Mouse (Mus musculus): ENCODE results near the gene Acd. TPM values are rescaled to one million over a fixed set of nuclear protein-coding genes. Genes with fewer than 3 reads are reported as not detected.
A peak's percentile ranks its signal among the peaks of the same experiment; 100 is the strongest.

Acd gene
- polyA plus RNA-seq (2015; fragmentation: Nextera tagmentation; extraction: Ambion mirVana): 53.0 and 55.0 TPM in 2 replicates

DNA sequence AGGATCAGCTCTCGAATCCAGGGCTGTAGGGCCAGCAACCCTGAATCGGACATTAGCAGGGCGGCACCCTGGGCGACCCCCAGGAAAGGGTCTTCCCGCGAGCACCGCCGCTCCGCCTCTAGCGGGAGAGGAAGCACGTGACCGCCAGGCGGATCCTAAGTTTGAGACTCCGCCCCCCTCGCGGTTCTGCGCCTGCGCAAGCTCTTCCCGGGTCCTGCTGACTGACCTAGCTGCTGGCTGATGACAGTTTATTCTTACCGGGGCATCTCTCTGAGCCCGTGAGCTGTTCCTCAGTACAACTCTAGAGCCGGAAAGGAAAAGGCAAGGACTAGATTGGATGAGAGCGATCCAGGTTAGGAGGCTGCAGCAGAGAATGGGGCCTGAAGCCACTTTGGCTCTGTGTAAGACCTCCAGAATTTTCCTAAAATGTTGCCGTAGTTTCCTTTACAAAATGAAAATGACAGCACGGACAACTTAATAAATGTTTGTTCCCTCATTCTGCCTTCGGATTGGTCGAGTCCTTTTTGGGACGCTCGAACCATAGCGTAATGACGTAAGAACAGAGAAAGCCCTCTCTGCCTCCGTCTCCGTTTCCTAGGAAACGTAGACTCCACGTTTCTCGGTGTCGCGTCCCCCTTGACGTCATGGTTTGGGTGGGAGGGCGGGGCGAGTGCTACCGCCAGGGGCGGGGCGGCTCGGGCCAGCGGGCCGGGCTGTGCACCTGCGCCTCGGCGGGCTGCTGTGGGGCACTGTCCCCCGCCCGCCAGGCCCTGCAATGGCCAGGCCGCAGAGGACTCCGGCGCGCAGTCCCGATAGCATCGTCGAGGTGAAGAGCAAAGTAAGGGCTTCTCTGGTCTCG is at the start of gene Acd, which contains the start of gene Pard6a:
TSS of gene Acd (minus strand) at position 137 of the 859 bp plus-strand sequence.
TSS of gene Pard6a (plus strand) at position 183 of the 859 bp plus-strand sequence.
- peak within 1 kb of the TSS; percentile 95 for H3K4me2 ChIP-seq (ENCODE audit: low read depth, low read length)
- peak within 1 kb of the TSS; percentile 94 for H3K27ac ChIP-seq (ENCODE audit: low read length)
- peak; percentile 87 for ATAC-seq
- no peaks in the 10 kb centered on the region for H3K27me3 ChIP-seq (replicated peaks; ENCODE audit: control insufficient read depth, insufficient read depth, low read length)
- peak within 1 kb of the TSS; percentile 76 for H3K9ac ChIP-seq (ENCODE audit: low read depth, low read length)
- peak within 1 kb of the TSS; percentile 71 for H3K4me3 ChIP-seq (ENCODE audit: low read length)
- under 1% methylated on average over 60 of the region's 60 CpGs for WGBS
- H3K9me3 ChIP-seq (ENCODE audit: control insufficient read depth, low read length): no peaks in the 10 kb centered on the region
- 0 out of 2 replicates have a peak, but pooled peaks cover 4% of the 10 kb centered on the region for H3K36me3 ChIP-seq (ENCODE audit: control insufficient read depth, insufficient read depth, low read length)
- peaks cover 15% of the 10 kb centered on the region for H3K4me1 ChIP-seq (ENCODE audit: control insufficient read depth, insufficient read depth, low read length)

DNA sequence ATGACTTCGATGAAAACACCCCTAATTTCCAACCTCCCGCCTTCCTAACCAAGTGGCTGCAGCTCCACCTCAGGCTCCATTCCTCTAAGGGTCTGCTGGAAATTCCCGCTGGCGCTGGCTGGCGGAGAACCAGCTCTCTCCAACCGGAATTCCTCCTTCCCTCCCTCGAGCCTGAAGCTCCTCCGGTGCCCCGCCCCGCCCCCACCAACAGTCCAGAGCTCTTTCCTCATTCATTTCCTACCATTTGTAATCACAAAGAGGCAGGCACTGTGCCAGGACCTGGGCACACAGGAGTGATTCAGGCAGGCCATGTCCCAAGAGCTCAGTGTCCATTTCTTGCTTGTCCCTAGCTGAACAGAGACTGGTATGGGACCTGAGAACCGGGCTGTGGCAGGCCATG is 49.7 kb upstream of the Acd start:
- Histone ChIP-seq H3K4me1 (ENCODE audit: control insufficient read depth, insufficient read depth, low read length) (peaks cover 14% of the 10 kb centered on the region), H3K4me2 (ENCODE audit: low read depth, low read length) (0 out of 2 replicates have a peak overlapping the region, but pooled peaks have one; percentile 2), H3K4me3 (ENCODE audit: low read length) (no peak overlapping the region), H3K27me3 (replicated peaks; ENCODE audit: control insufficient read depth, insufficient read depth, low read length) (0 out of 2 replicates have a peak, but pooled peaks cover 3% of the 10 kb centered on the region), H3K27ac (ENCODE audit: low read length) (0 out of 2 replicates have a peak overlapping the region, but pooled peaks have one; percentile 12), H3K9me3 (ENCODE audit: control insufficient read depth, low read length) (no peaks in the 10 kb centered on the region), H3K9ac (ENCODE audit: low read depth, low read length) (no peak overlapping the region), H3K36me3 (ENCODE audit: control insufficient read depth, insufficient read depth, low read length) (no peaks in the 10 kb centered on the region)
- WGBS: 13% methylated on average over 11 of the region's 11 CpGs
- peak; percentile 61; the same call in 1 of the 2 replicates for ATAC-seq

DNA sequence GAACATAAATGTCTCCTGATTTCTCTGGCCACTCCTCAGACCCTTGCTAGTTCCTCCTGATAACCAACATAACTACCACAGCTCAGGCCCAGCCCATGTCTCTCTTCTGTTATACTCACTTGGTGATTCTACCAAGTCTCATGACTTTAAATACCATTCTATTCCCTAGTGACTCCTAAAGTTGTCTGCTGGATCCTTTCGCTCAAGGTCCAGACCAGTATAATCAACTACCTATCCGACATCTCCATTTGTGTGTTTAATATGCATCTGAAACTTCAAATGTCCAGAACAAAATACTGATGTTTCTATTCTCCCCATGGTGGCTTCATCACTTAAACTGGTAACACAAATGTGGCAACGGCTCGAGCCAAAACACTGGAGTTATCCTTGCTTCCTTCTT is 42.4 kb upstream of the Acd start:
- 82% methylated on average over 4 of the region's 4 CpGs for WGBS
- ATAC-seq: no peak
- Histone ChIP-seq H3K27me3 (replicated peaks; ENCODE audit: control insufficient read depth, insufficient read depth, low read length) (no peaks in the 10 kb centered on the region), H3K36me3 (ENCODE audit: control insufficient read depth, insufficient read depth, low read length) (no peaks in the 10 kb centered on the region), H3K4me1 (ENCODE audit: control insufficient read depth, insufficient read depth, low read length) (peaks cover 7% of the 10 kb centered on the region; the same call in 1 of the 2 replicates), H3K9me3 (ENCODE audit: control insufficient read depth, low read length) (no peaks in the 10 kb centered on the region), H3K27ac (ENCODE audit: low read length) (no peak overlapping the region), H3K9ac (ENCODE audit: low read depth, low read length) (no peak overlapping the region), H3K4me2 (ENCODE audit: low read depth, low read length) (no peak overlapping the region), H3K4me3 (ENCODE audit: low read length) (no peak overlapping the region)

DNA sequence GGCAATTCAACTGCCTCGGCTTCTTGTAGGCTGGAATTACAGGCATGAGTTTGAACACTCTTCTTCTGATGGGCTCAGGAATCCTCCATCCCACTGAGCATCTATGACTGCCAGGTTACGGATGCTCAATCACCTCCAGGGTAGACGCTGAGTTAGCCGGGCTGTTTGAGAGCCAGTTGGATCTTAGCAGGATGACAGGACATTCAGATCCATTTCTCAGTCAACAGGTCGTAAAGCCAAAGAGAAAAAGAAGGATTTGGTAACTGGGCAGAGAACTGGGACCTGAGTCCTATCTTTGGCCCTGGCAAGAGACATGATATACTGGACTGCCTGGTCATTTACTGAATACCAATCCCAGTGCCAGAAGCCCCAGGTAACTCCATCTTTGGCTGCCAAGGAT is 38.3 kb upstream of the Acd start:
- Histone ChIP-seq H3K4me3 (ENCODE audit: low read length) (no peak overlapping the region), H3K4me1 (ENCODE audit: control insufficient read depth, insufficient read depth, low read length) (peaks cover 5% of the 10 kb centered on the region; the same call in 1 of the 2 replicates), H3K36me3 (ENCODE audit: control insufficient read depth, insufficient read depth, low read length) (no peaks in the 10 kb centered on the region), H3K27ac (ENCODE audit: low read length) (no peak overlapping the region), H3K4me2 (ENCODE audit: low read depth, low read length) (no peak overlapping the region), H3K9me3 (ENCODE audit: control insufficient read depth, low read length) (no peaks in the 10 kb centered on the region), H3K27me3 (replicated peaks; ENCODE audit: control insufficient read depth, insufficient read depth, low read length) (no peaks in the 10 kb centered on the region), H3K9ac (ENCODE audit: low read depth, low read length) (no peak overlapping the region)
- ATAC-seq: no peak
- 89% methylated on average over 5 of the region's 5 CpGs for WGBS

DNA sequence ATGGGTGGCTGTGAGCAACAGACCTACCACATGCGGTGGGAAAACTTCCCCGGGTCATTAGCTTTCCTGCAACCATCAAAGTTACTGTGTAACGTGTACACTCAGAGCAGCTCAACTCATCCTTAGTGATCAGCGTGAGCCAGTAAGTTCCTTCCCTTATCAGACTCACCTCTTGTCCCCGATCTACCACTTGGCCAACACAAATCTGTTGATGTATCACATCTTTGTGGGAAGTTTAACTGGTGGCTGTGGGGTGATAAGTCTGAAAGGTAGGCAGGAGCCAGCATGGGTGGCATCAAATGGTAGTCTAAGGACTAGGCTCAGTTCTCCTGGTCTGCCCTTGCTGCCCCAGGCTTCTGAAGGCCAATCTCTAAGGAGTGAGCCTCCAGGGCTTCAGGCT is 31.3 kb upstream of the Acd start:
- no peaks in the 10 kb centered on the region for H3K27me3 ChIP-seq (replicated peaks; ENCODE audit: control insufficient read depth, insufficient read depth, low read length)
- no peak overlapping the region for H3K4me3 ChIP-seq (ENCODE audit: low read length)
- no peak for ATAC-seq
- H3K4me1 ChIP-seq (ENCODE audit: control insufficient read depth, insufficient read depth, low read length): no peaks in the 10 kb centered on the region
- H3K9ac ChIP-seq (ENCODE audit: low read depth, low read length): no peak overlapping the region
- no peaks in the 10 kb centered on the region for H3K9me3 ChIP-seq (ENCODE audit: control insufficient read depth, low read length)
- H3K27ac ChIP-seq (ENCODE audit: low read length): no peak overlapping the region
- no peaks in the 10 kb centered on the region for H3K36me3 ChIP-seq (ENCODE audit: control insufficient read depth, insufficient read depth, low read length)
- WGBS: 87% methylated on average over 5 of the region's 5 CpGs
- H3K4me2 ChIP-seq (ENCODE audit: low read depth, low read length): no peak overlapping the region

DNA sequence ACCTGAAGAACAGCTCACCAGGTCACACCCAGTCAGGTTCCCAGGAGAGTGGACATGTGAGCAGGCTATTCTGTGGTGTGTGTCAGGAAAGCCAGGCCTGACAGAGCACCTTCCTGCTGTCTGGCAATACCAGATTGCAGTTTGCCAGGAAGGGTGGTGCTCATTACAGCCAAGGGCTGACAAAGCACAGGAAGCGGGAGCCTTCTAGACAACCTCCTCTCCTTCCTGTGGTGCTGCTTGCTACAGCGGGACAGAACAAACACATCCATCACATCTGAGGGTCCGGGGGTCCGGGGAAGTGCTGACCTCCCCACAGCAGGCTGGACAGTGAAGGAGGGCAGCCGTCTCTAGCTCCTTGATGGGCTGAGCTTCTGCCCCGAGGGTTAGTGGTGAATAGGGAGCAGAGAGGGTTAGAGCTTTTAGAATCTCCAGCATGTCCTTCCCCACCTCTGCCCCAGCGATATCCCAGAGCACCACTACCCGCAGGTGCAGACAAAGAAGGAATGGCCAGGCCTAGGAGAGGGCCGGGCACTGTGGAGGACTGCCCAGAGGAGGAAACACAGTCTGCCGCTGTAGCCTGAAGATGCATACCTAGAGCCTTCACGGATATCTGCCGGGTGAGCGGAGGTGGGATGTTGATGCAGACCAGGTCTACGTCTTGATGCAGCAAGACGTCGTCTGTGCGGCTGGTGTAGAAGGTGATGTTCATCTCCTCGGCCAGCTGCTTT is 26.7 kb upstream of the Acd start:
- peak; percentile 63 for ATAC-seq
- H3K27me3 ChIP-seq (replicated peaks; ENCODE audit: control insufficient read depth, insufficient read depth, low read length): no peaks in the 10 kb centered on the region
- H3K36me3 ChIP-seq (ENCODE audit: control insufficient read depth, insufficient read depth, low read length): no peaks in the 10 kb centered on the region
- H3K27ac ChIP-seq (ENCODE audit: low read length): no peak overlapping the region
- no peaks in the 10 kb centered on the region for H3K9me3 ChIP-seq (ENCODE audit: control insufficient read depth, low read length)
- 82% methylated on average over 18 of the region's 18 CpGs for WGBS
- no peak overlapping the region for H3K4me2 ChIP-seq (ENCODE audit: low read depth, low read length)
- H3K4me1 ChIP-seq (ENCODE audit: control insufficient read depth, insufficient read depth, low read length): no peaks in the 10 kb centered on the region
- no peak overlapping the region for H3K4me3 ChIP-seq (ENCODE audit: low read length)
- no peak overlapping the region for H3K9ac ChIP-seq (ENCODE audit: low read depth, low read length)

DNA sequence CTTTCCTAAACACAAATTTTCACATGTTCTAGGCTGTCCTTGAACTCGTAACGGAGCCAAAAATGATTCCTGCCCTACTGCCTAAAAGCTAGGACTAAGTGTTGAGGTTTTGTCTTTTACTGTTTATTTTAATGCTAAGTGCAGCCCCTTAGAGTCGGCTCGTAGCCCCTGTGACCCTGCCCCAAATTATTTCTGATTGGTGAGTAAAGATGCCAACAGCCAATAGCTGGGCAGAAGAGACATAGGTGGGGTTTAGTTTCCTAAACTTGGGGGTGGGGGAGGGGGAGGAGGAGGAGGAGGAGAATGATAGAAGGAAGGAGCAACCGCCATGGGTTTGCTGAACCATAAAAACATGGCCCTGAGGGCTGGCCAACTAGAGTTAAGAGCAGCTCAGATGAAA is 24.8 kb upstream of the Acd start:
- Histone ChIP-seq H3K4me2 (ENCODE audit: low read depth, low read length) (no peak overlapping the region), H3K4me1 (ENCODE audit: control insufficient read depth, insufficient read depth, low read length) (no peaks in the 10 kb centered on the region), H3K9ac (ENCODE audit: low read depth, low read length) (no peak overlapping the region), H3K27me3 (replicated peaks; ENCODE audit: control insufficient read depth, insufficient read depth, low read length) (no peaks in the 10 kb centered on the region), H3K36me3 (ENCODE audit: control insufficient read depth, insufficient read depth, low read length) (no peaks in the 10 kb centered on the region), H3K9me3 (ENCODE audit: control insufficient read depth, low read length) (no peaks in the 10 kb centered on the region), H3K4me3 (ENCODE audit: low read length) (no peak overlapping the region), H3K27ac (ENCODE audit: low read length) (no peak overlapping the region)
- WGBS: 66% methylated on average over 5 of the region's 5 CpGs
- no peak for ATAC-seq

DNA sequence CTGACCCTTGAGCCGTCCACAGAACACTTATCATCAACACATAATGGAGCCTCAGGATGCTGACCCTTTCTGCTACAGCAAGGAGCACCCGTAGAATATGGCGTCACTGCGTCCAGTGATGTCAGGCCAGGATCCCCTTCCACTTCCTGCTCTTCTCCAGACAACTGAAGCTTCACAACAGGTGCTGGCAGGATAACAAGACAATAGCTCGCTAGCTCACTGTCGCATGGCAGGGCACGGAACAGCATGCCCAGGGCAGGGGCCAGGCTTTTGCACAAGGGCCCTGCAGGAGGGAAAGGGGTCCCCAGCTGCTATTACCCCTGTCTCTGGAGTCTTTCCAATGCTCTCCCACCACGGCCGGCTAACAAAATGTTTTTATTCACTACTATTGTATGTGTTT is 22.0 kb upstream of the Acd start:
- no peak overlapping the region for H3K9ac ChIP-seq (ENCODE audit: low read depth, low read length)
- no peaks in the 10 kb centered on the region for H3K9me3 ChIP-seq (ENCODE audit: control insufficient read depth, low read length)
- H3K27ac ChIP-seq (ENCODE audit: low read length): no peak overlapping the region
- H3K27me3 ChIP-seq (replicated peaks; ENCODE audit: control insufficient read depth, insufficient read depth, low read length): no peaks in the 10 kb centered on the region
- no peak for ATAC-seq
- H3K4me1 ChIP-seq (ENCODE audit: control insufficient read depth, insufficient read depth, low read length): no peaks in the 10 kb centered on the region
- WGBS: 90% methylated on average over 9 of the region's 9 CpGs
- H3K4me2 ChIP-seq (ENCODE audit: low read depth, low read length): no peak overlapping the region
- H3K4me3 ChIP-seq (ENCODE audit: low read length): no peak overlapping the region
- no peaks in the 10 kb centered on the region for H3K36me3 ChIP-seq (ENCODE audit: control insufficient read depth, insufficient read depth, low read length)

DNA sequence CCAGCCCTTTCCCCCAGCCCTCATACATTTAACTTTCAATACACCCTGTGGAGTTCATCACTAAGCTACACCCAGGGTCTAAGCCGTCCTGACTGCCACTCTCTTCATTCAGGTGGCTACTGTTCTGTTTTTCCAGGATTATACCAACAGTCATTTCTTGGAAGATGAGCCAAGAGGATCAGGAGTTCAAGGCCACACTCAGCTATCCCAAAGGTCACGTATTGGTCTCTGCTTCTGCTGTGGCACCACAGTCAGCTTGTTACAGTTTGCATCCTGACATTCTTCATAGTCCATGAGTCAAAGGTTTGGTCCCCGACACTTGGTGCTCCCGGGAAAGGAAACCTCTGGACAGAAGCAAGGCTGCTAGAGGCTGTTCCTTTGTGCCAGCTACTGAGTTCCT is 18.7 kb upstream of the Acd start:
- Histone ChIP-seq H3K9ac (ENCODE audit: low read depth, low read length) (no peak overlapping the region), H3K27me3 (replicated peaks; ENCODE audit: control insufficient read depth, insufficient read depth, low read length) (no peaks in the 10 kb centered on the region), H3K4me3 (ENCODE audit: low read length) (no peak overlapping the region)

More for the DNA sequence above, 18.7 kb upstream of the Acd start:
- Histone ChIP-seq H3K27ac (ENCODE audit: low read length) (no peak overlapping the region), H3K4me2 (ENCODE audit: low read depth, low read length) (no peak overlapping the region), H3K36me3 (ENCODE audit: control insufficient read depth, insufficient read depth, low read length) (no peaks in the 10 kb centered on the region), H3K4me1 (ENCODE audit: control insufficient read depth, insufficient read depth, low read length) (no peaks in the 10 kb centered on the region), H3K9me3 (ENCODE audit: control insufficient read depth, low read length) (no peaks in the 10 kb centered on the region)
- no peak for ATAC-seq
- WGBS: 83% methylated on average over 4 of the region's 4 CpGs

Measured in intestine, embryonic 16.5 days (tissue).